Mouse (Mus musculus): ENCODE measurements around the gene Adgrd1.

The Adgrd1 gene

GRCm38 (mm10) chr5:129096511-129096910, at the start of gene Adgrd1:
TSS of gene Adgrd1 (plus strand) at chr5:129096750.
- DNase-seq (ENCODE audit: low spot score in 2 of 2), result no peak

- DNase-seq (ENCODE audit: low spot score in 2 of 2), result no peak
These were observed 47.2 kb upstream of the Adgrd1 start for GRCm38 (mm10) chr5:129049372-129049771.

GRCm38 (mm10) chr5:129051910-129052309, 44.6 kb upstream of the Adgrd1 start:
- DNase-seq (ENCODE audit: low spot score in 2 of 2), result no peak

GRCm38 (mm10) chr5:129052636-129053355, 43.8 kb upstream of the Adgrd1 start:
- no peak for DNase-seq (ENCODE audit: low spot score in 2 of 2)

GRCm38 (mm10) chr5:129054675-129055284, 41.8 kb upstream of the Adgrd1 start:
- DNase-seq (ENCODE audit: low spot score in 2 of 2), result no peak

GRCm38 (mm10) chr5:129059116-129059515, 37.4 kb upstream of the Adgrd1 start:
- no peak for DNase-seq (ENCODE audit: low spot score in 2 of 2)

- DNase-seq (ENCODE audit: low spot score in 2 of 2), result no peak
These were observed 35.0 kb upstream of the Adgrd1 start for GRCm38 (mm10) chr5:129061579-129061978.

GRCm38 (mm10) chr5:129063037-129063791, 33.3 kb upstream of the Adgrd1 start:
- DNase-seq (ENCODE audit: low spot score in 2 of 2), result peak; percentile 38 to 72

GRCm38 (mm10) chr5:129063792-129064087, 32.8 kb upstream of the Adgrd1 start:
- DNase-seq (ENCODE audit: low spot score in 2 of 2), result no peak

- no peak for DNase-seq (ENCODE audit: low spot score in 2 of 2)
These were observed 32.4 kb upstream of the Adgrd1 start for GRCm38 (mm10) chr5:129064186-129064585.

GRCm38 (mm10) chr5:129065301-129065700, 31.2 kb upstream of the Adgrd1 start:
- no peak for DNase-seq (ENCODE audit: low spot score in 2 of 2)

GRCm38 (mm10) chr5:129065946-129066345, 30.6 kb upstream of the Adgrd1 start:
- no peak for DNase-seq (ENCODE audit: low spot score in 2 of 2)

- no peak for DNase-seq (ENCODE audit: low spot score in 2 of 2)
These were observed 29.9 kb upstream of the Adgrd1 start for GRCm38 (mm10) chr5:129066541-129067230.

- no peak for DNase-seq (ENCODE audit: low spot score in 2 of 2)
These were observed 29.2 kb upstream of the Adgrd1 start for GRCm38 (mm10) chr5:129067231-129067834.

GRCm38 (mm10) chr5:129071761-129072280, 24.7 kb upstream of the Adgrd1 start:
- no peak for DNase-seq (ENCODE audit: low spot score in 2 of 2)

- no peak for DNase-seq (ENCODE audit: low spot score in 2 of 2)
These were observed 23.1 kb upstream of the Adgrd1 start for GRCm38 (mm10) chr5:129073404-129073803.

- DNase-seq (ENCODE audit: low spot score in 2 of 2), result no peak
These were observed 20.5 kb upstream of the Adgrd1 start for GRCm38 (mm10) chr5:129076098-129076497.

- no peak for DNase-seq (ENCODE audit: low spot score in 2 of 2)
These were observed 19.3 kb upstream of the Adgrd1 start for GRCm38 (mm10) chr5:129077240-129077639.

GRCm38 (mm10) chr5:129081521-129081920, 15.0 kb upstream of the Adgrd1 start:
- DNase-seq (ENCODE audit: low spot score in 2 of 2), result no peak

- no peak for DNase-seq (ENCODE audit: low spot score in 2 of 2)
These were observed 11.4 kb upstream of the Adgrd1 start for GRCm38 (mm10) chr5:129085153-129085552.

GRCm38 (mm10) chr5:129092345-129093065, 4.0 kb upstream of the Adgrd1 start:
- no peak for DNase-seq (ENCODE audit: low spot score in 2 of 2)
